Mouse (Mus musculus) cerebellum, adult 8-10 months (tissue): ENCODE results near the gene Lage3.
"Not testable (repeated sequence)": the region's sequence is repeated elsewhere in the genome, so short reads cannot be mapped to it uniquely, and the experiment has no call there.

Experiments used
- DNase-seq: peaks from one replicate; pipeline ENCODE4 v3.0.0; 2022

Lage3 gene

GRCm38 (mm10) chrX:74353467-74353770 is at the start of gene Lage3:
Gene Lage3, minus strand, starts transcription at chrX:74353618.
- DNase-seq, result peak; percentile 74

- DNase-seq, result no peak
Measured at GRCm38 (mm10) chrX:74400136-74400535, 46.7 kb upstream of the Lage3 start.

- DNase-seq, result peak; percentile 74
Measured at GRCm38 (mm10) chrX:74392535-74393443, 39.4 kb upstream of the Lage3 start, which contains the start of the genes Fam3a and Ikbkg. Gene Fam3a, minus strand, starts transcription at chrX:74393272. Gene Ikbkg, plus strand, starts transcription at chrX:74393290.

GRCm38 (mm10) chrX:74388153-74388552 is 34.7 kb upstream of the Lage3 start:
- DNase-seq, result no peak

GRCm38 (mm10) chrX:74384451-74384850 is 31.0 kb upstream of the Lage3 start:
- DNase-seq, result no peak

- peak; percentile 68 for DNase-seq
Measured at GRCm38 (mm10) chrX:74372888-74373549, 19.6 kb upstream of the Lage3 start, which contains the start of the genes Ubl4a and Slc10a3. Gene Ubl4a, minus strand, starts transcription at chrX:74373218. Gene Slc10a3, minus strand, starts transcription at chrX:74373349.

GRCm38 (mm10) chrX:74368209-74368909 is 14.9 kb upstream of the Lage3 start:
- DNase-seq, result peak; percentile 55

GRCm38 (mm10) chrX:74367512-74367911 is 14.1 kb upstream of the Lage3 start:
- DNase-seq, result no peak

GRCm38 (mm10) chrX:74359171-74359570 is 5.8 kb upstream of the Lage3 start:
- DNase-seq, result no peak

- DNase-seq, result not testable (repeated sequence)
Measured at GRCm38 (mm10) chrX:74357069-74357468, 3.7 kb upstream of the Lage3 start.

GRCm38 (mm10) chrX:74352645-74353466 is 562 bp downstream of the Lage3 start:
- no peak for DNase-seq

GRCm38 (mm10) chrX:74330166-74330930 is 23.1 kb downstream of the Lage3 start:
- DNase-seq, result peak; percentile 25

GRCm38 (mm10) chrX:74329215-74329671 is 24.2 kb downstream of the Lage3 start:
- DNase-seq, result no peak

- peak; percentile 66 for DNase-seq
Measured at GRCm38 (mm10) chrX:74328725-74329161, 24.7 kb downstream of the Lage3 start, which contains the start of gene Plxna3. Gene Plxna3, plus strand, starts transcription at chrX:74329066.

GRCm38 (mm10) chrX:74312540-74313464 is 40.6 kb downstream of the Lage3 start, which contains the start of gene Fam50a:
Gene Fam50a, plus strand, starts transcription at chrX:74313033.
- peak; percentile 77 for DNase-seq

GRCm38 (mm10) chrX:74304867-74305700 is 48.3 kb downstream of the Lage3 start, which contains the start of gene Gdi1:
Gene Gdi1, plus strand, starts transcription at chrX:74304998.
- peak; percentile 76 for DNase-seq
